Mouse (Mus musculus) v-Abl transformed pro-B cells (cell line): ENCODE measurements around the gene Plbd1.

ENCODE experiments used
- in situ Hi-C, 2 experiments: fragments of 400-800 bp; cut with MboI; formaldehyde crosslinking; loops; one replicate each; pipeline ENCODE4 v1.15.1; 2025; ENCODE audit not compliant: unreplicated experiment in 2 of 2

Gene Plbd1

GRCm38 (mm10) chr6:136654470-136654869 lies 7.3 kb downstream of the Plbd1 start:
- in situ Hi-C loops = no loop called here

GRCm38 (mm10) chr6:136653331-136653730 lies 8.4 kb downstream of the Plbd1 start:
- in situ Hi-C loops = no loop called here

GRCm38 (mm10) chr6:136650664-136651063 lies 11.1 kb downstream of the Plbd1 start:
- in situ Hi-C loops = no loop called here

- in situ Hi-C loops = loop anchor here in 1 of 2 experiments (5.0 kb wide), 1 partner anchor 75 kb away; no protein-coding TSS in a partner anchor
Observed at GRCm38 (mm10) chr6:136647455-136647861, 14.3 kb downstream of the Plbd1 start.

GRCm38 (mm10) chr6:136646207-136646606 lies 15.5 kb downstream of the Plbd1 start:
- in situ Hi-C loops = loop anchor here in 1 of 2 experiments (5.0 kb wide), 1 partner anchor 76 kb away; no protein-coding TSS in a partner anchor

- in situ Hi-C loops = loop anchor here in 1 of 2 experiments (5.0 kb wide), 1 partner anchor 77 kb away; no protein-coding TSS in a partner anchor
Observed at GRCm38 (mm10) chr6:136645754-136646153, 16.0 kb downstream of the Plbd1 start.

- in situ Hi-C loops = loop anchor here in 1 of 2 experiments (5.0 kb wide), 1 partner anchor 78 kb away; no protein-coding TSS in a partner anchor
Observed at GRCm38 (mm10) chr6:136644171-136644570, 17.6 kb downstream of the Plbd1 start.

GRCm38 (mm10) chr6:136634982-136635381 lies 26.7 kb downstream of the Plbd1 start:
- in situ Hi-C loops = no loop called here

GRCm38 (mm10) chr6:136633719-136634118 lies 28.0 kb downstream of the Plbd1 start:
- in situ Hi-C loops = no loop called here

GRCm38 (mm10) chr6:136633154-136633553 lies 28.6 kb downstream of the Plbd1 start:
- in situ Hi-C loops = no loop called here

- in situ Hi-C loops = no loop called here
Observed at GRCm38 (mm10) chr6:136631945-136632534, 29.7 kb downstream of the Plbd1 start.

GRCm38 (mm10) chr6:136631519-136631918 lies 30.2 kb downstream of the Plbd1 start:
- in situ Hi-C loops = no loop called here

- in situ Hi-C loops = loop anchor here in 1 of 2 experiments (10.0 kb wide), 1 partner anchor 355 kb away; no protein-coding TSS in a partner anchor
Observed at GRCm38 (mm10) chr6:136629639-136630038, 32.1 kb downstream of the Plbd1 start.

GRCm38 (mm10) chr6:136625421-136625820 lies 36.3 kb downstream of the Plbd1 start:
- in situ Hi-C loops = loop anchor here in 1 of 2 experiments (10.0 kb wide), 1 partner anchor 359 kb away; no protein-coding TSS in a partner anchor

- in situ Hi-C loops = loop anchor here in 1 of 2 experiments (10.0 kb wide), 1 partner anchor 364 kb away; no protein-coding TSS in a partner anchor
Observed at GRCm38 (mm10) chr6:136620361-136621139, 41.2 kb downstream of the Plbd1 start.

- in situ Hi-C loops = loop anchor here (10.0 kb wide), 2 partner anchors 189 to 371 kb away; no protein-coding TSS in a partner anchor
Observed at GRCm38 (mm10) chr6:136614156-136614555, 47.6 kb downstream of the Plbd1 start.

- in situ Hi-C loops = loop anchor here (10.0 kb wide), 2 partner anchors 188 to 372 kb away; no protein-coding TSS in a partner anchor
Observed at GRCm38 (mm10) chr6:136612312-136612711, 49.4 kb downstream of the Plbd1 start.

GRCm38 (mm10) chr6:136611351-136612215 lies 50.1 kb downstream of the Plbd1 start:
- in situ Hi-C loops = loop anchor here (10.0 kb wide), 2 partner anchors 187 to 373 kb away; no protein-coding TSS in a partner anchor

GRCm38 (mm10) chr6:136602601-136603000 lies 59.1 kb downstream of the Plbd1 start:
- in situ Hi-C loops = loop anchor here in 1 of 2 experiments (5.0 kb wide), 1 partner anchor 40 kb away; no protein-coding TSS in a partner anchor

GRCm38 (mm10) chr6:136594541-136594940 lies 67.2 kb downstream of the Plbd1 start:
- in situ Hi-C loops = loop anchor here (25.0 kb wide), 1 partner anchor 1143 kb away; the partner anchor contains the start of gene Strap (in 2 of the 2)
